Mouse (Mus musculus) Muller cell, postnatal 12 days (primary cell): ENCODE results near the gene Rbx1.
"Not testable (repeated sequence)": the region's sequence is repeated elsewhere in the genome, so short reads cannot be mapped to it uniquely, and the experiment has no call there.

Source experiments
- DNase-seq: peaks from one replicate; pipeline ENCODE4 v3.0.0-alpha.2; 2015; ENCODE audit errors: inconsistent ontology term

Rbx1 gene

GRCm38 (mm10) chr15:81465901-81466737 is at the start of gene Rbx1:
Gene Rbx1, plus strand, starts transcription at chr15:81466296.
- peak; percentile 100 for DNase-seq

GRCm38 (mm10) chr15:81416763-81417310 is 49.3 kb upstream of the Rbx1 start:
- DNase-seq, result peak; percentile 17

GRCm38 (mm10) chr15:81418065-81418464 is 48.0 kb upstream of the Rbx1 start:
- DNase-seq, result no peak

GRCm38 (mm10) chr15:81421454-81421853 is 44.6 kb upstream of the Rbx1 start:
- DNase-seq, result peak; percentile 82

GRCm38 (mm10) chr15:81422156-81422681 is 43.9 kb upstream of the Rbx1 start:
- DNase-seq, result no peak

GRCm38 (mm10) chr15:81425311-81425710 is 40.8 kb upstream of the Rbx1 start:
- no peak for DNase-seq

- no peak for DNase-seq
These were observed 38.1 kb upstream of the Rbx1 start for GRCm38 (mm10) chr15:81427947-81428346.

- DNase-seq, result no peak
These were observed 34.9 kb upstream of the Rbx1 start for GRCm38 (mm10) chr15:81431195-81431594.

GRCm38 (mm10) chr15:81438345-81438744 is 27.8 kb upstream of the Rbx1 start:
- DNase-seq, result no peak

GRCm38 (mm10) chr15:81439236-81439635 is 26.9 kb upstream of the Rbx1 start:
- no peak for DNase-seq

GRCm38 (mm10) chr15:81448463-81448862 is 17.6 kb upstream of the Rbx1 start:
- peak; percentile 7 for DNase-seq

- no peak for DNase-seq
These were observed 4.6 kb upstream of the Rbx1 start for GRCm38 (mm10) chr15:81461523-81461922.

- no peak for DNase-seq
These were observed 958 bp upstream of the Rbx1 start for GRCm38 (mm10) chr15:81465016-81465660.

GRCm38 (mm10) chr15:81466738-81467113 is 630 bp downstream of the Rbx1 start:
- DNase-seq, result no peak

GRCm38 (mm10) chr15:81470735-81471134 is 4.6 kb downstream of the Rbx1 start:
- no peak for DNase-seq

- DNase-seq, result no peak
These were observed 6.2 kb downstream of the Rbx1 start for GRCm38 (mm10) chr15:81472256-81472655.

- no peak for DNase-seq
These were observed 9.6 kb downstream of the Rbx1 start for GRCm38 (mm10) chr15:81475654-81476053.

GRCm38 (mm10) chr15:81476597-81476996 is 10.5 kb downstream of the Rbx1 start:
- DNase-seq, result no peak

GRCm38 (mm10) chr15:81479446-81480213 is 13.5 kb downstream of the Rbx1 start:
- no peak for DNase-seq

- not testable (repeated sequence) for DNase-seq
These were observed 14.2 kb downstream of the Rbx1 start for GRCm38 (mm10) chr15:81480284-81480683.

- DNase-seq, result peak; percentile 83
These were observed 14.9 kb downstream of the Rbx1 start for GRCm38 (mm10) chr15:81480977-81481379.

- no peak for DNase-seq
These were observed 16.9 kb downstream of the Rbx1 start for GRCm38 (mm10) chr15:81482966-81483365.
